Mouse (Mus musculus) G1E-ER4 (cell line): ENCODE results near the gene Wnt9b. TPM values are rescaled to one million over a fixed set of nuclear protein-coding genes. Genes with fewer than 3 reads are reported as not detected.

ENCODE experiments used
- GATA1 ChIP-seq: IDR thresholded peaks from one replicate; pipeline ENCODE4 v1.8.0; 2012; ENCODE audit warnings: low read length, inconsistent platforms
- polyA plus RNA-seq: library from polyadenylated mRNA; stranded (reverse); fragments of >175 nt; gene quantifications from 2 replicates; pipeline ENCODE4 v1.2.3, GENCODE M21; 2012

Gene Wnt9b
- polyA plus RNA-seq: not detected in 2 replicates

- TF ChIP-seq GATA1: no peak
Observed at GRCm38 (mm10) chr11:103749306-103750089, at the start of gene Wnt9b. Gene Wnt9b (minus strand): TSS chr11:103749821.

- no peak for TF ChIP-seq GATA1
Observed at GRCm38 (mm10) chr11:103789951-103790350, 40.3 kb upstream of the Wnt9b start.

DNA sequence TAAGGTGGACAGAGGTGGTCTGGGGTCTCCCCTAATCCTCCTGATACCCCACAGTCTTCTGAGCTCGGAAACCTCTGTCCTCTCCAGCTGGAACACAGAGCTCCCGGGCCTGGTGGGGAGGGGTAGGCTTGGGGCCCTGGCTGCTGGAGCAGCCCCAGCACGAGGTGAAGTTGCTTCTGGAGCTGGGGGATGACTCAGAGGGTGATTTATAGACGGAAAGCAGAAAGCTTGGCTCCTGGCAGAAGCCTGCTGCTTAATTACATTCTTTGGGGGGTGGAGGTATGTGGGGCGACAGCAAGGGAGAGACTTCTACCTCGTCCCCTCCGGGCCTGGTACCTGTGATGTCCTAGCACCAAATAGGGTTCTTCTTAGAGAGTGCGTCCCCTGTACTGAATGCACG lies 30.5 kb upstream of the Wnt9b start:
- TF ChIP-seq GATA1: no peak

DNA sequence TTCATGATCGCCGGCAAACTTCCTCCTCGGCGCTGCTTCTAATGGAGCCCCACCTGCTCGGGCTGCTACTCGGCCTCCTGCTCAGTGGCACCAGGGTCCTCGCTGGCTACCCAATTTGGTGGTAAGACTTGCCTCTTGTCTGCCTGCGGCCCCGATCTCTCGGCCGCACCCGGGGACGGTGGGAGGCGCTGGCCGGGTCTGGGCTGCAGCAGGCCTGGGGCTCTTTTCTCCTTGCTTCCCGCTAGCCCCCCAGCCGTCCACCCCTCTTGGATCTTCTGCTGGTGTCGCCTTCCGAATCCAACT lies 24.6 kb upstream of the Wnt9b start:
- no peak for TF ChIP-seq GATA1

- no peak for TF ChIP-seq GATA1
Observed at GRCm38 (mm10) chr11:103773387-103774227, 24.0 kb upstream of the Wnt9b start, which contains the start of gene Wnt3. Gene Wnt3 (plus strand): TSS chr11:103774150.

GRCm38 (mm10) chr11:103772505-103773386 lies 23.1 kb upstream of the Wnt9b start:
- TF ChIP-seq GATA1: no peak

- no peak for TF ChIP-seq GATA1
Observed at GRCm38 (mm10) chr11:103771160-103771817, 21.7 kb upstream of the Wnt9b start.

DNA sequence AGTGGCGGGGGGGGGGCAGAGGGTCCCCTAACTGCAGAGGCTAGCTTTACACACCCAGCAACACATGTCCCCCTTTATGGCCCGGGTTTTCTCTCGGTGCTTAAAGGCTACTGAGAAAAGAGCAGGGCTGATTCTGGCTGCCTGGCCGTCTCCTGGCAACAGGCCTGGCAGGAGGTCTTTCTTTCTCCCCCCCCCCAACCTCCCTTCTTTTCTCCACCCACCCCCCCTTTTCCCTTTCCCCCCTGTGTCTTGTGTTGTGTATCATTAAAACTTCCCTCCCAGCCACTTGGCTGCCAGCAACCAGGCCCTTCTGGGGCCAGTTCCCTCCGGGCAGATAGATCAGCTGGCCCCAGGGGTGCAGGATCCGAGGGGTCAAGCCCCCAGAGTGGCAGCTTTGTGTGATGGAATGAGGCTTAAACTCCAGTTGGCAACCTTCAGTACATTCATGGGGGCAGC lies 16.0 kb upstream of the Wnt9b start:
- TF ChIP-seq GATA1: no peak

DNA sequence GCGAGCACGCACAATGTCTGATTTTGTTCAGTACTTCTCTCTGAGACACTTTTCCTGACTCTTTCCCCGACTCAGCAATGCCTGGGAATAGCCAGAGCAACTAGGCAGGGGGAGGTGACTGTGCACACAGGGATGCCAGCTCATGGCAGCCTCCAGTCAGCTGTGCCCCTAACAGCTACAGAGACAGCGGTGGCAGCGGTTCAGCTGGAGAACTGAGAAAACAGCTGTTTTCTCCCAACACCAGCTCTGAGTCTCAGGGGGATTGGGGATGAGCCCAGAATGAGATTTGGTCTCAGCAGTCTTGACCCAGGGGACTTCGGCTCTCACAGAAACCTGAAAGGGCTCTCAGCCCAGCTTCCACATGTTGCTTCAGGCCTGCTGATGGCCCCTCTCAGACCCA lies 15.0 kb upstream of the Wnt9b start:
- no peak for TF ChIP-seq GATA1

- no peak for TF ChIP-seq GATA1
Observed at GRCm38 (mm10) chr11:103763410-103764163, 14.0 kb upstream of the Wnt9b start.

DNA sequence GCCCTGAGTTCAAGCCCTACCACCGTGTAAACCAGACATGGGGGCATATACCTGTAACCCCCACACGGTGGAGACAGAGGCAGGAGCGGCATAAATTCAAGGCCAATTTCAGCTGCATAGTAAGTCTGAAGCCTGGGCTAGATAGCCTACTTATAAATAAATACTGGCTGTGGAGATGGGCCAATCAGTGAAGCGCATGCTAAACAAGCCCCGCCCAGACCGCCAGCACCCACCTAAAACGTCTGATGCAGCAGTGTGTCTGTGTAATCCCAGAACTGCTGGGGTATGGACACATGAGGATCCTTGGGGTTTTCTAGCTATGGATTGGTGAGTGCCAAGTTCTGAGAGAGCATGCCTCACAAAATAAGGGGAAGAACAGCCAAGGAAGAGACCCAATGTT lies 10.5 kb upstream of the Wnt9b start:
- no peak for TF ChIP-seq GATA1

- no peak for TF ChIP-seq GATA1
Observed at GRCm38 (mm10) chr11:103758706-103759105, 9.1 kb upstream of the Wnt9b start.

- TF ChIP-seq GATA1: no peak
Observed at GRCm38 (mm10) chr11:103758054-103758453, 8.4 kb upstream of the Wnt9b start.

DNA sequence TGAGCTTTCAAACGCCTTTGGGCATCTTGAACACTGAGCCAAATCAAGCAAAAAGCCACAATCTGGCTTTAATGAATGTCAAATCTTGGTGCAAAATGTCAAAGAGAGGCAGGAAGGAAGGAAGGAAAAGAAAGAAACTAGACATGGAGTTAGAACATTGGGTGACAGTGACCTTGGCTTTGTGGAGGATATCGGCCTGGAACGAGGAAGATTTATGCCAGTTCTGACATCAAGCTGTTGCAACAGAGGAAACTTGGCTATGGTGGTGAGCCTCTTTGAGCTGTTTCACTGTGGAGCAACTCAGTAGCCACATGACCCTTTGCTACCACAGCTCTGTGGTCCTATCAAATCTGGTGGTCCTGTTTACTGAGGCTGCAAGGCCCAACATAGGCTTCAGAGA lies 991 bp upstream of the Wnt9b start:
- TF ChIP-seq GATA1: no peak
